Mouse (Mus musculus) 3T3-L1 (cell line): ENCODE measurements around the gene Avp.
"Not testable (repeated sequence)": the region's sequence is repeated elsewhere in the genome, so short reads cannot be mapped to it uniquely, and the experiment has no call there.

ENCODE experiments used
- DNase-seq: peaks from one replicate; pipeline ENCODE4 v3.0.0-alpha.2; 2015; ENCODE audit warnings: low read depth, low spot score

Avp gene

DNA sequence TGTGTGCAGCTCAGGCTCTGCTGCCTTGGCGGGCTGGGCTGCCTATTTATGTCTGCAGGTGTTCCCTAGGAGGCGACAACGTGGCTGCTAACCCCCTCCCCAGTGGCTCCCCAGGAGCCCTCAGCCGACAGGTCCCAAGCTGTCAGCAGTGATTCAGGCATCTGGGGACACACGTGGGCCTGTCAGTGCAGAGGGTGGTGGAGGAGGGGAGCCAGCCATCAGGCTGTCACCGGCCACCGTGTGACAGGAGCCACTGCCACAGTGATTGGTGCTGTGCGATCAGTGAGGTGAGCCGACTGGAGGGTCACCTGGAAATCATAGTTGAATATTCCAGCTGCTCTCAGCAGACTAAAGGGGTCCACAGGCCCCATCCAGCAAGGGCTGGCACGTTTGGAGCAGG is at the start of gene Avp:
Gene Avp (minus strand): TSS at position 3 of the 400 bp plus-strand sequence.
- DNase-seq, result no peak

DNA sequence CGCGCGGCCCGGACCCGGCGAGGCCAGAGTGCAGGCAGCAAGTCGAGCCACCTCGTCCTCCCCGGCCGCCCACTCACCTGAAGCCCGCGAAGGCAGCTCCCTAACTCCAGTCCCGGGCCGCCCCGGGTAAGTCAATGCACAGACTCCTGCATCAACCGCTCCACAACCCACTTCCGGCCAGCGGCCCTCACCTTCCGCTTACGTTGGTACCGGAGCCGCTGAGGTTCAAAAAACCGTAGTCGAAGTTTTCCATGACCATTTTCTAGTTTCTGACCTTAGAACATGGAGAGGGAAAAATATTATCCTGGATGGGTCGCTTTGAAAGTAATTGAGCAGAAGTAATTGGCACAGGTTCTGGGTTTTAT is 47.5 kb upstream of the Avp start, which contains the start of the genes Fastkd5 and Ubox5:
Gene Fastkd5 (minus strand): TSS at position 189 of the 365 bp plus-strand sequence.
Gene Ubox5 (minus strand): TSS at position 200 of the 365 bp plus-strand sequence.
- DNase-seq, result peak; percentile 94

DNA sequence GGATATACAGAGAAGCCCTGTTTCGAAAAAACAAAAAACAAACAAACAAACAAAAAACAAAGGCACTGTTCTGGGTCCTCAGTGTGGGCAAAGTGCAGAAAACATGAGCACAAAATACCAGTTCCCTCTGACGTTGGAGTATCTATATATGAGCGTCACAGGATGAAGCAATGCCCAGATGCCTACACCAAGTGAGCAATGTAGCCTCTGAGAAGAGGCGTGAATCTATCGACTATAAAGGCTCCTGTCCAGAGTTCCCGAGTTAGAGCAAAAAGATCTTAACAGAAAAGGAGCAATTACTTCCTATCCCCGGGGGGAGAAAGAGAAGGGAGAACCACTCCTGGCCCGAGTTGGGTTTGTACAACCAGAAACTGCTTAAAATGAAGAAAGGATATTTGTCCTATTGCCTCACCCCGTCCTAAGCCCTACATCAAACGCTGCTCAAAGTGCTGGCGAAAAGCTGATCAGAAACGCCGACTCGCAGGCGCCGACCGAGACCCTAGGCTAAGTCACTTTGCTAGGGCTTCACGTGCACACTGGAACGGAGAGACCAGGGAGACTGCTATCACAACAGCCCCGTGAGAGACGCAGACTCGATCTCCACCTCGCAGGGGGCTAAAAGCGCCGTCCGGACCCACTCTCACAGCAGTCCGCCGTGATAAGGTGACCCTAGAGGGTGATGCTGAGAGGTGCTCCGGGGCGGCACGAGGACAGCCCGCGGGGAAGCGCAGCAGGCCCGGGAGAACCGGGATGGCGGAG is 46.9 kb upstream of the Avp start:
- DNase-seq, result peak; percentile 51

DNA sequence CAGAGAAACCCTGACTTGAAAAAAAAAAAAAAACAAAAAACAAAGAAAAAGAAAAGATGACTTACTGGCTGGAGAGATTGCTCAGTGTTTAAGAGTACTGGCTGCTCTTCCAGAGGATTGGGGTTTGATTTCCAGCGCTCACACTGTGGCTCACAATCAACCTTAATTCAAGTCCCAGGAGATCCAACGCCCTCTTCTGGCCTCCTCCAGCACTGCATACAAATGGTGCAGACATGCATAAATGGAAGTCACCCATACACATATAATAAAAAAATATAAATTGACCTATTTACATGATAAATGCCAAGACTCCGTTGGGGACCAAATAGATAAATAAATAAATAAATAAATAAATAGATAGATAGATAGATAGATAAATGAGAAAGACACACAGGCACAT is 46.1 kb upstream of the Avp start:
- peak; percentile 59 for DNase-seq

GRCm38 (mm10) chr2:130618972-130619371 is 36.6 kb upstream of the Avp start:
- no peak for DNase-seq

GRCm38 (mm10) chr2:130613091-130613490 is 30.7 kb upstream of the Avp start:
- DNase-seq, result peak; percentile 51

GRCm38 (mm10) chr2:130602195-130602594 is 19.8 kb upstream of the Avp start:
- no peak for DNase-seq

DNA sequence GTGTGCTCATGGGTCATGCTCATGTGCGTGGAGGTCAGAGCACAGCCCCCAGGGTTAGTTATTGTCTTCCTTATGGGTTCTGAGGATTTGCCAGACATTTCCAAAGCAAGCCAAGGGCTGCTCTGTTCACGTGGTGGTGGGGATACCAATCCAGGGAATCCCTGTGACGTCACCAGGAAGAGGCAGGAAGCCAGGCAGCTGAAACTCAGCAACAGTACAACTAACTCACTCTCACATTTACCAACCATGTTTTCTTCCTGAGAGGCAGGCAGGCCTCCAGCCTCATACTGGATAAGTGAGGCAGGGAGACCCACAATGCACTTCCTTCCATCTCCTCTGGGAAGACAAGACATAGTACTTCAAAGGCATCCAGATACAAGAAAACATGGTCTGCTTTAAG is 16.0 kb upstream of the Avp start:
- DNase-seq, result no peak

DNA sequence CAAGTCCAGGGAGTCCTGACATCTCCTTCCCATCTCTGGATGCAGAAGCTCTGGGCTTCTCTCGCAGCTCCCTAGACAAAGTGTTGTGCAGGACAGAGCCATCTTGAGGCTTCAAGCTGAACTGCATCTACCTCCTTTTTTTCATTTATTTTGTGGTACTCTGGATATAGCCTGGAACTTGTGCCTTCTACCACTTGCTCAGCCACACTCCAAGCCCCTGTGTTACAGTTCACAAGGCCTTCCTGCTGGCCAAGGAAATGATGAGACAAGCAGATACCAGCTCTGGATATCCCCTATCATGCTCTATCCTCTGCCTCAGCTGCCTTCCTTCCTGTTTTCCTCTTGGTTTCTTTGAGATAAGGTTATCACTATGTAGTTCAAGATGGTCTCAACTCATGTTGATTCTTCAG is 15.3 kb upstream of the Avp start:
- DNase-seq, result peak; percentile 71

GRCm38 (mm10) chr2:130595596-130595995 is 13.2 kb upstream of the Avp start:
- DNase-seq, result no peak

- no peak for DNase-seq
These were observed 8.7 kb upstream of the Avp start for GRCm38 (mm10) chr2:130591016-130591415.

GRCm38 (mm10) chr2:130589761-130590160 is 7.4 kb upstream of the Avp start:
- DNase-seq, result no peak

DNA sequence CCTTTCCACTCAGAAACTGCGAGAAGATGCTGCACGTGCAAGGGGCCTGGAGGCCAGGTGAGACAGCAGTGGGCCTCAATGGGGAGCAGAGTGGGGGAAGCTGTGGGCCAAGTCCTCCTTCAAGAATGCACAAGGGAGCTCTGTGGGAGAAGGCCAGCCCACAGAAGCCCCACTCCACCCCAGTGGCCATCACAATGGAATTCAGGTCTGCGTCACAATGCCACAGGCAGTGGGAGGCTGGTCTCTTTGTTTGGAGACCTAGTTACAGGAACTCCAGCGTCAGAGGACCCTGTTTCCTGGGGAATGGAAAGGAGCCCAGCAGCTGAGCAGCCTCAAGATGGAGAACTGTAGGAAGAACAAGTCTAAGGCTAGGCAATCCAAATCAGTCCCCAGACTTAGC is 6.8 kb upstream of the Avp start:
- no peak for DNase-seq

DNA sequence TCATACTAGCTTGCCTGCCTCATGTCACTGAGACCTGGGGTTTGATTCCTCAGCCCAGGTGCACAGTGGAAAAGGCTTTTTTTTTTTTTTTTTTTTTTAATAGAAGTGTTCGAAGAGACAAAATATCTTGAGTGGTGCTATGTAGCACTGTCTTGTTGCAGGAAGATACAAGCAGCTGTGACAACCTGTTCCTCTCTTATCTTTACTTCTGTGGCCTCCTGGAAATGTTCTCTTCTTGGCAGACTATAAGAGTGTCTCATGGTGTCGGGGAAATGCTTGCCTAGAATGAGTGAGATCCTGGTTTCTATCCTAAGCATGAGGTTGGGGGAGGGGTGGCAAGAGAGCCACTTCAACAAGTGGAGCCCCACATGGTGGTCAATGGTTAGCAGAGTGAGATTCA is 6.0 kb upstream of the Avp start:
- no peak for DNase-seq

GRCm38 (mm10) chr2:130586016-130586415 is 3.7 kb upstream of the Avp start:
- DNase-seq, result no peak

DNA sequence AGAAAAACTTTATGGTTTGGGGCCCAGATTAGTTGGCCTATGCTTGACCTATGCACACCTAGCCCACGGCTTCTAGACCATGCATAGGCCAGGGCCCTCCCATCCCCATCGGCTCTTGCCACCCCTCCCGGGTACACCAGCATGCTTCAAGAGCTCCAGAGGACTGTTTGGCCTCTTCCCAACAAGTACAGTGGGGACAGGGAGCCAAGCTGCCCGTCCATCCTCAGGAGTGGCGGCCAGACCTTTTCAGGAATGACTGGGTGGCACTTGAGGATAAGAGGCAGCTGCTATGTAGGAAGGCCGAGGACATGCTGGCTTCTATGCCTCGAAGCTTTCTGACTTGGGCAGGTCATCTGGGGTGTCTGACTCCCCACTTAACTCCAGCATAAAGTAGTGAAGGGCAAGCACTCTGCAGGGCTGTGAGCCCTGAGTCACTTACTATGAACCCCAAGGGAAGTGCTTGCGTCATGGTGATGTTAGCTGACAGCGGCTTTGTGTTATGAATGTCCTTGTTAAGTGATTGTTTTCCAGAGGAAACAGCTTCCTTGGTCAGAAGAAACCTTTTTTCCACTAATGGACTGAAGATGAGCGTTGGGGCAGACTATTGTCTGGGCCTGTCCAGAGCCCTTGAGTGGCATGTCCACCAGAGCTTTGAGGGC is 1.7 kb upstream of the Avp start:
- peak; percentile 72 for DNase-seq

GRCm38 (mm10) chr2:130581201-130581600 is 1.2 kb downstream of the Avp start:
- no peak for DNase-seq

DNA sequence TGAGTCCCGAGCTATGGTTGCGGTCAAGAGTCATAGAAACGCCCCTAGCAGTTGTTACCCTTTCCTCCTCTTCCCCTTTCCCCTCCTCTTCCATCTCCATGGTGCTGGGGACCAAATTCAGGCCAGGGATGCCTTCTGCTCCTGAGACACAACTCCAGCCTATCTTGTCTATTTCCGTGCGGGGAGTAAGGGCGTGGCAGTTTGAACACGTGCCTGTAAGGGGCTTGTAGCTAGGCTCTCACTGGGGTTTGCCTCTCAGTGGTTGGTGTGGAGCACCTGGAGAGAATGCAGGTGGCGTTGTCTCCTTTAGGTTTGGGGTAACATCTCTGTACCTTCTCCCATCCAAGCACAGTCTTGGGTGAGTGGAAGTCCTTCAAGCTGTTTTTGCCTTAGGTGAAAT is 2.6 kb downstream of the Avp start:
- no peak for DNase-seq

- peak; percentile 83 for DNase-seq
These were observed 4.2 kb downstream of the Avp start for GRCm38 (mm10) chr2:130578148-130578547.

DNA sequence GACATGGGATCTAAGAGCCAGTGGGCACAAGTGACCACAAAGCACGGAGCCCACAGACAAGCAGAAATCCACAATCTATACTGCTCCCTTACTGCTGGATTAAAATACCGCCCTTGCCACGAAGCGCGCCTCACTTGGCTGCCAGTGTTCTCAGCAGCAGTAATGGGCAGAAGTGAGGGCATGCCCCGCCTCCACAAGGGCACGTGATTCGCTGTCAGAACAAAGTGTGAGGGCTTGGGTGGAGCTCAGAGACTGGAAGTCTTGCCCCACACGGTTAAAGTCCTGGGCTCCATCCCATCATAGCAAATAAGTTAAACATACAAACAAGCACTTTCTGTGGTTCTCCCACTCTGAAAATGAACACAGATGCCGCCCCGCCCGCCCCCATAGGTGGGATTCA is 4.7 kb downstream of the Avp start:
- DNase-seq, result peak; percentile 83

DNA sequence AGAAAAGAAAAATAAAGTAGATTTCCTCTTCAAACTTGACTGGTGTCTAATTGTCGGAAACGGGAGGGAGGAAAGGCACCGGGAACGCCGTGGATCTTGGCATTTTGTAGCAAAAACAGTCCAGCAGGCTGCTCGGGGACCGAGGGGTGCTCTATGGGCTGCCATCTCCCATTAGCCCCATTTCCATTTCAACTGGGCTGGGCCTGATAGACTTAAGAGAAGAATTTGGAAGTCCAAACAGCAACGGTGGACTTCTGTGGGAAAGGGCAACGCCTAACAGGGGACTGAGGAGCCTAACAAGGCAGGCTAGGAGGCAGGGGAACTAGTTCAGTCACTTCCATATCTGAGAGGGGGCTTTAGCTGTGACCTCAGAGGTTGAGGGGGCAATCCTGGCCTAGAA is 5.3 kb downstream of the Avp start:
- DNase-seq, result no peak

GRCm38 (mm10) chr2:130576564-130576963 is 5.8 kb downstream of the Avp start:
- DNase-seq, result not testable (repeated sequence)

DNA sequence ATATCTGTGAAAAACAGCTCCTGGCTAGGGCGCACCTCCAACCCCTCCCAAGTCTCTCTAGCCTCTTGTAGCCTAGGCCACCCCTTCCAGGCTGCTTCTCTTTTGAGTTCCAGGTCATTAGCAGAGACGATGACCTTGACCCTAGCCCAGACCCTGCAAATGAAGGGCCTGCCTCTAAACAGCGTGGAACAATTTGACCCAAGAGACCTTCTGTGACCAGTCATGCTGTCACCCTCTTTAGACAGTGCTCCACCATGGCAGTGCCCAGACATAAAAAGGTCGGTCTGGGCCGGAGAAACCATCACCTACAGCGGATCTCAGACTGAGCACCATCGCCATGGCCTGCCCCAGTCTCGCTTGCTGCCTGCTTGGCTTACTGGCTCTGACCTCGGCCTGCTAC is 6.5 kb downstream of the Avp start, which contains the start of gene Oxt:
Gene Oxt (plus strand): TSS at position 301 of the 400 bp plus-strand sequence.
- no peak for DNase-seq
